Mouse (Mus musculus) MEL (cell line): ENCODE measurements at regions not wholly inside any gene's neighbourhood (a gene's known extent, or its start where the extent isn't known, plus 50 kb on each side); places are given as distances from the start of the nearest gene placed in this dataset.

Source experiments
- DNase-seq: peaks from one replicate; pipeline ENCODE4 v3.0.0; 2011; ENCODE audit warnings: low read depth, low spot score
- H3K27ac ChIP-seq: 2 replicates; pipeline ENCODE4 v1.5.1; 2012; ENCODE audit warnings: low read depth, mild to moderate bottlenecking, control low read depth, low read length, moderate library complexity; ENCODE audit not compliant: control insufficient read depth
- H3K27me3 ChIP-seq, 2 experiments: fragments of 150-350 bp in 1 of 2; sonication (generic) in 1 of 2; 2 replicates each; pipeline ENCODE4 v1.6.1; 2012; ENCODE audit warnings: low read length in 2 of 2, mild to moderate bottlenecking in 2 of 2, improper control_type of control experiment in 1 of 2, moderate library complexity in 1 of 2; ENCODE audit not compliant: insufficient read depth in 2 of 2, control insufficient read depth in 1 of 2
- H3K36me3 ChIP-seq, 2 experiments: 2 replicates each; pipeline ENCODE4 v1.6.1; 2012 to 2014; ENCODE audit warnings: low read length in 2 of 2, improper control_type of control experiment in 1 of 2, inconsistent platforms in 1 of 2, mild to moderate bottlenecking in 1 of 2; ENCODE audit not compliant: insufficient read depth in 2 of 2, control insufficient read depth in 1 of 2
- H3K4me1 ChIP-seq, 2 experiments: fragments of 150-350 bp in 1 of 2; sonication (generic) in 1 of 2; 2 replicates each; pipeline ENCODE4 v1.6.1; 2012; ENCODE audit warnings: low read length in 2 of 2, improper control_type of control experiment in 1 of 2, mild to moderate bottlenecking in 1 of 2; ENCODE audit not compliant: insufficient read depth in 2 of 2, control insufficient read depth in 1 of 2
- H3K4me3 ChIP-seq, 2 experiments: fragments of 150-350 bp in 1 of 2; sonication (generic) in 1 of 2; 2 replicates each; pipeline ENCODE4 v1.5.1; 2012; ENCODE audit warnings: low read depth in 2 of 2, low read length in 2 of 2, mild to moderate bottlenecking in 2 of 2, moderate library complexity in 2 of 2, control low read depth in 1 of 2, improper control_type of control experiment in 1 of 2; ENCODE audit not compliant: control insufficient read depth in 1 of 2, insufficient read depth in 1 of 2
- H3K79me2 ChIP-seq: 2 replicates; pipeline ENCODE4 v1.6.1; 2012; ENCODE audit warnings: mild to moderate bottlenecking, low read length, moderate library complexity; ENCODE audit not compliant: control insufficient read depth, poor library complexity, insufficient read depth
- H3K9ac ChIP-seq: 2 replicates; pipeline ENCODE4 v1.6.1; 2012; ENCODE audit warnings: low read depth, mild to moderate bottlenecking, control low read depth, low read length, moderate library complexity; ENCODE audit not compliant: control insufficient read depth, poor library complexity, severe bottlenecking
- H3K9me3 ChIP-seq: fragments of 150-350 bp; sonication (generic); replicated peaks from 2 replicates; pipeline ENCODE4 v1.6.1; 2012; ENCODE audit warnings: mild to moderate bottlenecking, low read length, improper control_type of control experiment, moderate library complexity; ENCODE audit not compliant: insufficient read depth
- CHD1 ChIP-seq: IDR thresholded peaks from 2 replicates; pipeline ENCODE4 v1.6.1; 2012; ENCODE audit warnings: low read depth, mild to moderate bottlenecking, inconsistent platforms, low read length, improper control_type of control experiment
- E2F4 ChIP-seq: IDR thresholded peaks from 2 replicates; pipeline ENCODE4 v1.6.1; 2011; ENCODE audit warnings: low read depth, low read length, improper control_type of control experiment, borderline replicate concordance
- JUND ChIP-seq: IDR thresholded peaks from 2 replicates; pipeline ENCODE4 v1.6.1; 2011; ENCODE audit warnings: low read depth, mild to moderate bottlenecking, improper control_type of control experiment, low read length
- KAT2A ChIP-seq: conservative IDR thresholded peaks from 2 replicates; pipeline ENCODE4 v1.6.1; 2012; ENCODE audit warnings: low read depth, low read length, improper control_type of control experiment, inconsistent platforms
- MAZ ChIP-seq: IDR thresholded peaks from 2 replicates; pipeline ENCODE4 v1.6.1; 2012; ENCODE audit warnings: low read depth, mild to moderate bottlenecking, inconsistent platforms, low read length, improper control_type of control experiment
- NELFE ChIP-seq: IDR thresholded peaks from 2 replicates; pipeline ENCODE4 v1.6.1; 2011; ENCODE audit warnings: low read depth, low read length, improper control_type of control experiment
- POLR2A ChIP-seq, 2 experiments: IDR thresholded peaks; 2 replicates each; pipeline ENCODE4 v1.6.1; 2011 to 2012; ENCODE audit warnings: low read length in 2 of 2, mild to moderate bottlenecking in 2 of 2, control low read depth in 1 of 2, improper control_type of control experiment in 1 of 2, low read depth in 1 of 2, moderate library complexity in 1 of 2; ENCODE audit not compliant: control insufficient read depth in 1 of 2, insufficient read depth in 1 of 2, poor library complexity in 1 of 2
- SIN3A ChIP-seq: IDR thresholded peaks from 2 replicates; pipeline ENCODE4 v1.6.1; 2012; ENCODE audit warnings: low read length, improper control_type of control experiment, inconsistent platforms
- TCF12 ChIP-seq: IDR thresholded peaks from 2 replicates; pipeline ENCODE4 v1.6.1; 2014; ENCODE audit warnings: low read depth, mild to moderate bottlenecking, inconsistent platforms, low read length, improper control_type of control experiment, moderate library complexity
- UBTF ChIP-seq: IDR thresholded peaks from 2 replicates; pipeline ENCODE4 v1.6.1; 2012; ENCODE audit warnings: low read depth, mild to moderate bottlenecking, inconsistent platforms, low read length, improper control_type of control experiment, moderate library complexity, borderline replicate concordance; ENCODE audit not compliant: insufficient read depth
- USF1 ChIP-seq: IDR thresholded peaks from 2 replicates; pipeline ENCODE4 v1.6.1; 2014; ENCODE audit warnings: low read depth, mild to moderate bottlenecking, inconsistent platforms, low read length, improper control_type of control experiment, moderate library complexity
- USF2 ChIP-seq, 2 experiments: IDR thresholded peaks; 2 replicates each; pipeline ENCODE4 v1.6.1; 2011 to 2012; ENCODE audit warnings: improper control_type of control experiment in 2 of 2, low read length in 2 of 2, borderline replicate concordance in 1 of 2, inconsistent platforms in 1 of 2, low read depth in 1 of 2, mild to moderate bottlenecking in 1 of 2; ENCODE audit not compliant: insufficient read depth in 1 of 2

- Histone ChIP-seq H3K27ac (no peak overlapping the region), H3K4me1 (no peaks in the 10 kb centered on the region), H3K27me3 (no peaks in the 10 kb centered on the region), H3K9ac (no peak overlapping the region), H3K9me3 (no peaks in the 10 kb centered on the region), H3K36me3 (no peaks in the 10 kb centered on the region), H3K4me3 (no peak overlapping the region), H3K79me2 (no peaks in the 10 kb centered on the region)
- TF ChIP-seq E2F4 (no peak), KAT2A (no peak), POLR2A (IDR thresholded peaks at IDR 0.05; ENCODE audit: control insufficient read depth in 1 of 2, insufficient read depth in 1 of 2, low read depth in 1 of 2, low read length in 2 of 2, poor library complexity in 1 of 2) (no peak)
- no peak for DNase-seq
Measured at GRCm38 (mm10) chr6:50011071-50011470, 99.0 kb upstream of the Mpp6 start.

DNA sequence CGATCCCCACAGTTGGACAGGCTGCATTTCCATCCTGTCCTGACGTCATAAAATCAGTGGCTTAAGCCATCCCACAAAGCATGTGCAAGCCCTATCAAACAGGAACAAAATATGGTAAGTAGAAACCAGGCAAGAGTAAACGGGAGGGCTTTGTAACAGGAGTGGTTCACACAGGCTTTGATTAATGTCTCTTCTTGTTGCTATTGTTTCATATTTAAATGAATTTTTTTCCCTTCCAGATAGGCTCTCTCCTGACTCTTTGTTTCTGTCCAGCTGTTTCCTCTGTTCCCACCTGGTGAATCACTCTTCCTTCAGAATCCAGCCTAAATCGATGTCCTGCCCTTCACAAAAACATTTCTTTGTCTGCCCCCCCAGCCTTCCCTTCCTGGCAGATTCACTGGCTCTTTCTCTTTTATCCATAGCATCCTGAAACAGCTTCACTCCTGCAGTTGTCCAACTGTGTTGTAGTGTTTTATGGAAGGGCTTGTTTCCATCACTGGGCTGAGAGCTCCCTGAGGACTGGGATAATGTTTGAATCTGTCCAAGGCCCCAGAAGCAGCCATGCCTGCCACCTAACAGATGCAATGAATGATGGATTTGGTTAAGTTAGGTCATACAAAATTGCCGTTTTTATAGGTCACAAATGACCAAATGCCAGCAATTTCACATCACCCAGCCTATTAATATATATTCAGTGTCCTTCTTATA, 98.1 kb upstream of the Mpp6 start:
- Histone ChIP-seq H3K36me3 (no peaks in the 10 kb centered on the region), H3K4me3 (no peak overlapping the region), H3K27ac (no peak overlapping the region)
- TF ChIP-seq UBTF (no peak), MAZ (no peak), JUND (no peak), USF2 (IDR thresholded peaks at IDR 0.05; ENCODE audit: borderline replicate concordance in 1 of 2, insufficient read depth in 1 of 2, low read depth in 1 of 2, low read length in 2 of 2) (no peak), CHD1 (no peak), KAT2A (no peak)
- TF ChIP-seq, all 39 proteins: peak for 0
- Histone ChIP-seq H3K9me3 (no peaks in the 10 kb centered on the region), H3K4me1 (no peaks in the 10 kb centered on the region), H3K27me3 (no peaks in the 10 kb centered on the region), H3K79me2 (no peaks in the 10 kb centered on the region), H3K9ac (no peak overlapping the region)
- DNase-seq, result no peak

DNA sequence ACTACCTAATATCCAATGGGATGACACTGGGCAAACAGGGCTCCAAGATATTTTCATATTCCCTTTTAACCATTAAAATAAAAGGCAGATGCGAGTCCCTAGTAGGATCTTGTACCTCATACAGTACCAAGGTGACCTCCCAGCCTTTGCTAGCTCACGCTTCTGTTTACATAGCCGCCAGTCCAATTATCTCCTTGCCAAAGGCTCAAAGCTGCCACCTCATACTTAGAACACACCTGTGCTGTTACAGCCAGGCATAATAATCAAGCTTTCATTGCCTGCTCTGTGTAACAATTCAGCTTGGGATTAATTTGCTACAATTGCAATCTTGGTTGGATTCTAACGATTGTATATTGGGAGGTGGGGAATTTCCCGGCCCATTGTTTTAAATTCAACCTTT, 97.0 kb upstream of the Mpp6 start:
- no peaks in the 10 kb centered on the region for H3K36me3 ChIP-seq
- DNase-seq, result no peak
- H3K79me2 ChIP-seq, result no peaks in the 10 kb centered on the region
- H3K4me1 ChIP-seq, result no peaks in the 10 kb centered on the region
- no peaks in the 10 kb centered on the region for H3K9me3 ChIP-seq
- H3K27ac ChIP-seq, result no peak overlapping the region
- no peaks in the 10 kb centered on the region for H3K27me3 ChIP-seq
- no peak overlapping the region for H3K9ac ChIP-seq
- no peak overlapping the region for H3K4me3 ChIP-seq
- TF ChIP-seq USF2 (IDR thresholded peaks at IDR 0.05; ENCODE audit: borderline replicate concordance in 1 of 2, insufficient read depth in 1 of 2, low read depth in 1 of 2, low read length in 2 of 2) (no peak), E2F4 (no peak), SIN3A (no peak), TCF12 (no peak), NELFE (no peak), USF1 (no peak)
- TF ChIP-seq, all 39 proteins: peak for 0
